Mouse (Mus musculus): Measurements from ENCODE around the gene Klk1b16. TPM values are rescaled to one million over a fixed set of nuclear protein-coding genes. Genes with fewer than 3 reads are reported as not detected.

The Klk1b16 gene
- polyA plus RNA-seq (2012; ENCODE audit: low replicate concordance) = not detected in 2 replicates

DNA sequence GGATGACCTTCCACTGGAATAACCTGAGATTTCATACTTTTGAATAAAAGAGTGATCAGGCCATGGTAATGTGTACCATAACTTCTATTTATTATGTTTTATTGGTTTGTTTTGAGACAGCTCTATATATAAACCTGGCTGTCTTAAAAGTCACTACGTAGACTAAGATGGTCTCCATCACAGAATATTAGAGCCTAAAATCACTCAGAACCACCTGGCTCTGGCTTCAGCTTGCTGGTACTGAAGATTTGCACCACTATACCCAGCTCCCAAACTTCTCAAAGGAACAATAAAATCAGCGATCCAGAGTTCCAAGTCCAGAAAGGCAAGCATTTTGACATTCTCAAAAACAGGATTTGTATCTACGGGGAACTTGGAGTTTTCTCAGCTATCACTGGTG is at the start of gene Klk1b16:
Klk1b16 (plus strand) TSS at position 301 of the 400 bp plus-strand sequence.

DNA sequence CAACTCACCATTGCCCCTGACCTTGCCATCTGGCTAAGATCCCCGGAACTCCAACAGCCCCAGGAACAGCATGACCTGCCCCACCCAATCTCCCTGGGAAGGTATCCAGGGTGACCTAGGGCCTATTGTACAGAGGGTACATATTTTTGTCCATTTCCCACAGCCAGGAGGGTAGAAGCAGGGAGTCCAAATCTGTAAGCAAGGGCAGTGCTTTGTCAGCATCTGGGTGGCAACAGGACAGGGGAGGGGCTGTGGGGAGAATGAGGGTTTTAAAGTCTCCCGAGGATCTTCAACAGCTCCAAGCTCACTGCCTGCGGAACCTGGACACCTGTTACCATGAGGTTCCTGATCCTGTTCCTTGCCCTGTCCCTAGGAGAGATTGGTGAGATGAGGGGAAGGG is 34.5 kb upstream of the Klk1b16 start, which contains the start of gene Klk1b21:
Klk1b21 (plus strand) TSS at position 301 of the 400 bp plus-strand sequence.

DNA sequence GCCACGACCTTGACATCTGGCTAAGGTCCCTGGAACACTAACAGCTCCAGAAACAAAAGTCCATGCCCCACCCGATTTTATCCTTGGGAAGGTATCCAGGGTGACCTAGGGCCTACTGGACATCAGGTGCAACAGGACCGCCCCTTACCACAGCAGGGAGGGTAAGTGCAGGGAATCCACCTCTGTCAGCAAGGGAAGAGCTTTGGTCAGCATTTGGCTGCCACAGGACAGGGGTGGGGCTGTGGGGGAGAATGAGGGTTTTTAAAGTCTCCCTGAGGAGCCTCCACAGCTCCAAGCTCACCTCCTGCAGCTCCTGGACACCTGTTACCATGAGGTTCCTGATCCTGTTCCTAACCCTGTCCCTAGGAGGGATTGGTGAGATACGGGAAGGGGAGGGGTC is 24.2 kb upstream of the Klk1b16 start, which contains the start of gene Klk1b22:
Klk1b22 (plus strand) TSS at position 301 of the 400 bp plus-strand sequence.

DNA sequence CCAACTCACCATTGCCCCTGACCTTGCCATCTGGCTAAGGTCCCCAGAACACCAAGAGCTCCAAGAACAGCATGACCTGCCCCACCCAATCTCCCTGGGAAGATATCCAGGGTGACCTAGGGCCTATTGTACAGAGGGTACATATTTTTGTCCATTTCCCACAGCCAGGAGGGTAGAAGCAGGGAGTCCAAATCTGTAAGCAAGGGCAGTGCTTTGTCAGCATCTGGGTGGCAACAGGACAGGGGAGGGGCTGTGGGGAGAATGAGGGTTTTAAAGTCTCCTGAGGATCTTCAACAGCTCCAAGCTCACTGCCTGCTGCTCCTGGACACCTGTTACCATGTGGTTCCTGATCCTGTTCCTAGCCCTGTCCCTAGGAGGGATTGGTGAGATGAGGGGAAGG is 51.4 kb downstream of the Klk1b16 start, which contains the start of gene Klk1b24:
Klk1b24 (plus strand) TSS at position 301 of the 400 bp plus-strand sequence.

Other genes starting within 250 kb of the Klk1b16 start
- gene Klk15, start 203.0 kb upstream of the Klk1b16 start, polyA plus RNA-seq (2012; ENCODE audit: low replicate concordance) = 0.63 TPM in 1 of 2 replicates, not detected in the other
- not detected in 2 replicates for gene Klk1b8, start 186.1 kb upstream of the Klk1b16 start, polyA plus RNA-seq (2012; ENCODE audit: low replicate concordance)
- not detected in 2 replicates for gene Klk1b1, start 170.0 kb upstream of the Klk1b16 start, polyA plus RNA-seq (2012; ENCODE audit: low replicate concordance)
- gene Klk1b9, start 160.7 kb upstream of the Klk1b16 start, polyA plus RNA-seq (2012; ENCODE audit: low replicate concordance) = not detected in 2 replicates
- gene Klk1b11, start 140.9 kb upstream of the Klk1b16 start, polyA plus RNA-seq (2012; ENCODE audit: low replicate concordance) = not detected in 2 replicates
- gene Klk1b26, start 124.6 kb upstream of the Klk1b16 start, polyA plus RNA-seq (2012; ENCODE audit: low replicate concordance) = not detected in 2 replicates
- 3.6 and 5.5 TPM in 2 replicates for gene Klk1b27, start 84.5 kb upstream of the Klk1b16 start, polyA plus RNA-seq (2012; ENCODE audit: low replicate concordance)
- not detected in 2 replicates for gene Klk1b21, start 34.4 kb upstream of the Klk1b16 start, polyA plus RNA-seq (2012; ENCODE audit: low replicate concordance)
- not detected in 2 replicates for gene Klk1b22, start 24.1 kb upstream of the Klk1b16 start, polyA plus RNA-seq (2012; ENCODE audit: low replicate concordance)
- gene Klk1b24, start 51.5 kb downstream of the Klk1b16 start, polyA plus RNA-seq (2012; ENCODE audit: low replicate concordance) = not detected in 2 replicates
- not detected in 2 replicates for gene Klk1b3, start 61.4 kb downstream of the Klk1b16 start, polyA plus RNA-seq (2012; ENCODE audit: low replicate concordance)
- gene Klk1b4, start 70.7 kb downstream of the Klk1b16 start, polyA plus RNA-seq (2012; ENCODE audit: low replicate concordance) = not detected in 2 replicates
- not detected in 2 replicates for gene Klk1b5, start 79.2 kb downstream of the Klk1b16 start, polyA plus RNA-seq (2012; ENCODE audit: low replicate concordance)
- 16.7 and 28.0 TPM in 2 replicates for gene Klk1, start 88.6 kb downstream of the Klk1b16 start, polyA plus RNA-seq (2012; ENCODE audit: low replicate concordance)
- not detected in 2 replicates for gene Gm36864, start 99.4 kb downstream of the Klk1b16 start, polyA plus RNA-seq (2012; ENCODE audit: low replicate concordance)
- 0.10 TPM in 1 of 2 replicates, not detected in the other for gene 1700028J19Rik, start 109.9 kb downstream of the Klk1b16 start, polyA plus RNA-seq (2012; ENCODE audit: low replicate concordance)
- 155 and 164 TPM in 2 replicates for gene 2410002F23Rik, start 110.0 kb downstream of the Klk1b16 start, polyA plus RNA-seq (2012; ENCODE audit: low replicate concordance)
- not detected in 2 replicates for gene Acp4, start 120.6 kb downstream of the Klk1b16 start, polyA plus RNA-seq (2012; ENCODE audit: low replicate concordance)
- not detected in 2 replicates for gene Gm15517, start 124.7 kb downstream of the Klk1b16 start, polyA plus RNA-seq (2012; ENCODE audit: low replicate concordance)
- gene Clec11a, start 170.1 kb downstream of the Klk1b16 start, polyA plus RNA-seq (2012; ENCODE audit: low replicate concordance) = 1.6 and 1.7 TPM in 2 replicates
- gene Shank1, start 173.5 kb downstream of the Klk1b16 start, polyA plus RNA-seq (2012; ENCODE audit: low replicate concordance) = 36.0 and 52.3 TPM in 2 replicates
- gene Syt3, start 247.3 kb downstream of the Klk1b16 start, polyA plus RNA-seq (2012; ENCODE audit: low replicate concordance) = 0.90 and 1.6 TPM in 2 replicates
- gene 1700008O03Rik, start 249.1 kb downstream of the Klk1b16 start, polyA plus RNA-seq (2012; ENCODE audit: low replicate concordance) = 0.36 and 0.40 TPM in 2 replicates